ENCODE assay signal across 23 mouse cellular contexts in the genomic region with DNA sequence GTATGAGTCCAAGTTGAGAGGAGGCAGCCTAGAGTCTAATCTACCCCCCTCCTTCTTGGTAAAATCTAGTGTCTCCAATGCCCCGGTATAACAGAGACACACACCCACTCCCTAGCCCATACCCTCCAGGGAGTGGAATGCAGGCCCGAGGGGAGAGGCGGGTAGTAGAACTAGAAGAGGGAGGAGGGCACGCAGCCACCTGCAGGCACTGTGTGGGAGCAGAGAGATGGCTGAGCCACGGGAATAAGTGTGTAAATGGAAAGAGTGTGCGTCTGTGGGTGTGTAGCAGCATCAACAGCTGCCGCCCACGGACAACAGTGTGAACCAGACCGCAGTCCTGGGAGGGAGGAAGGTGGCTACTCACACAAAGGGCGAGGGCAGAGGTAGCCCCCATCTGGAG. TPM values are rescaled to one million over a fixed set of nuclear protein-coding genes. Genes with fewer than 3 reads are reported as not detected.
DNase-seq lines count a peak whose midpoint lies in the region; ATAC-seq lines count a peak whose summit lies in the region.
"Had no signal": no experiment of that assay in that cellular context is flagged by ENCODE, and none has a peak within 500 bp of the region (broad histone marks: within the 10 kb centered on the region; RNA-seq: fewer than 3 reads in every experiment).

No protein-coding gene starts in this region.

- H3K4me2 ChIP-seq in forebrain, embryonic 12.5 days, result no peak overlapping the region
- H3K4me2 ChIP-seq: heart, embryonic 15.5 days; limb, embryonic 13.5 days; midbrain, embryonic 12.5 days had no signal

- peaks cover 2% of the 10 kb centered on the region; the same call in 1 of the 2 replicates for H3K4me1 ChIP-seq in forebrain, embryonic 12.5 days
- H3K4me1 ChIP-seq in forebrain, embryonic 10.5 days, result peaks cover 19% of the 10 kb centered on the region
- H3K4me1 ChIP-seq: midbrain, embryonic 12.5 days had no signal

- WGBS in forebrain, embryonic 12.5 days, result 70% methylated on average over 10 of the region's 10 CpGs
- 72% methylated on average over 10 of the region's 10 CpGs for WGBS in forebrain, embryonic 10.5 days

- H3K9me3 ChIP-seq in forebrain, embryonic 12.5 days, result no peaks in the 10 kb centered on the region
- H3K9me3 ChIP-seq in forebrain, embryonic 10.5 days, result no peaks in the 10 kb centered on the region
- H3K9me3 ChIP-seq: heart, embryonic 15.5 days; limb, embryonic 13.5 days; midbrain, embryonic 12.5 days had no signal

- H3K36me3 ChIP-seq in forebrain, embryonic 12.5 days (replicated peaks), result no peaks in the 10 kb centered on the region
- H3K36me3 ChIP-seq in forebrain, embryonic 10.5 days (replicated peaks), result no peaks in the 10 kb centered on the region
- H3K36me3 ChIP-seq: midbrain, embryonic 12.5 days had no signal

- H3K9ac ChIP-seq in forebrain, embryonic 12.5 days, result 0 out of 2 replicates have a peak overlapping the region, but pooled peaks have one; percentile 7
- H3K9ac ChIP-seq: heart, embryonic 15.5 days; limb, embryonic 13.5 days; liver, embryonic 14.5 days; midbrain, embryonic 12.5 days had no signal

- intact Hi-C loops in left cerebral cortex, postnatal 4 days (cut with DNase I), result no loop called here

- ATAC-seq in forebrain, embryonic 12.5 days (ENCODE audit: low FRiP score), result no peak
- ATAC-seq: forebrain, embryonic 14.5 days had no signal

- H3K27me3 ChIP-seq in forebrain, embryonic 12.5 days, result peaks cover 3% of the 10 kb centered on the region; the same call in 1 of the 2 replicates
- peaks cover 20% of the 10 kb centered on the region for H3K27me3 ChIP-seq in forebrain, embryonic 10.5 days (ENCODE audit: poor library complexity, severe bottlenecking)
- H3K27me3 ChIP-seq: heart, embryonic 15.5 days had no signal

- no peak overlapping the region for H3K4me3 ChIP-seq in forebrain, embryonic 12.5 days (replicated peaks)
- no peak overlapping the region for H3K4me3 ChIP-seq in forebrain, embryonic 10.5 days
- H3K4me3 ChIP-seq: gastrocnemius, adult 2 months; heart, embryonic 15.5 days; limb, embryonic 13.5 days; midbrain, embryonic 12.5 days had no signal

- DNase-seq in forebrain, embryonic 10.5 days (ENCODE audit: extremely low spot score, low spot score), result no peak
- DNase-seq in left cerebral cortex, adult 18-20 months (ENCODE audit: low spot score in 2 of 2), result peak; percentile 55 to 73
- DNase-seq in left cerebral cortex, postnatal 4 days, result no peak
- peak; percentile 54 for DNase-seq in right cerebral cortex, postnatal 25 days
- DNase-seq in right cerebral cortex, postnatal 10 days (ENCODE audit: low spot score in 2 of 2), result no peak
- DNase-seq in embryo, embryonic 9.5 days (ENCODE audit: extremely low spot score), result no peak
- DNase-seq: adrenal gland, postnatal 25 days; gastrocnemius, adult 2 months; kidney, adult 2 months; kidney, postnatal 14 days; lung, postnatal 4 days; retina, postnatal 1 day; thymus, postnatal 4 days had no signal

- no peak overlapping the region for H3K27ac ChIP-seq in forebrain, embryonic 12.5 days
- no peak overlapping the region for H3K27ac ChIP-seq in forebrain, embryonic 10.5 days
- H3K27ac ChIP-seq: gastrocnemius, adult 2 months; heart, embryonic 15.5 days; limb, embryonic 13.5 days; liver, embryonic 14.5 days; midbrain, embryonic 12.5 days; stomach, postnatal 0 days had no signal

RNA-seq across cellular contexts. Expression of a gene that starts 6.3 kb away (rescaled TPM):
- 17.3 and 19.4 TPM in 2 replicates for polyA plus RNA-seq in forebrain, embryonic 12.5 days (2016; fragmentation: Nextera tagmentation; extraction: Ambion mirVana)
- 12.1 and 12.5 TPM in 2 replicates for polyA plus RNA-seq in forebrain, embryonic 10.5 days (2016; fragmentation: Nextera tagmentation; extraction: Ambion mirVana)
- total RNA-seq in left cerebral cortex, adult 18-20 months (2021), result 100 to 1,000 TPM; 116 to 128 TPM
- total RNA-seq in left cerebral cortex, postnatal 4 days (2021), result 10 to 100 TPM; 21.4 to 22.2 TPM

RNA-seq across cellular contexts. Expression of a gene that starts 25.2 kb away (rescaled TPM):
- polyA plus RNA-seq in forebrain, embryonic 12.5 days (2016; fragmentation: Nextera tagmentation; extraction: Ambion mirVana), result 80.5 and 86.7 TPM in 2 replicates
- polyA plus RNA-seq in forebrain, embryonic 10.5 days (2016; fragmentation: Nextera tagmentation; extraction: Ambion mirVana), result 35.8 and 36.7 TPM in 2 replicates
- 10 to 100 TPM; 25.8 to 33.7 TPM for total RNA-seq in left cerebral cortex, adult 18-20 months (2021)
- 100 to 1,000 TPM; 173 to 176 TPM for total RNA-seq in left cerebral cortex, postnatal 4 days (2021)

RNA-seq across cellular contexts. Expression of a gene that starts 41.7 kb away (rescaled TPM):
- 3.8 and 5.2 TPM in 2 replicates for polyA plus RNA-seq in forebrain, embryonic 12.5 days (2016; fragmentation: Nextera tagmentation; extraction: Ambion mirVana)
- 5.5 and 6.5 TPM in 2 replicates for polyA plus RNA-seq in forebrain, embryonic 10.5 days (2016; fragmentation: Nextera tagmentation; extraction: Ambion mirVana)
- 10 to 100 TPM; 17.2 to 19.3 TPM for total RNA-seq in left cerebral cortex, adult 18-20 months (2021)
- total RNA-seq in left cerebral cortex, postnatal 4 days (2021), result 10 to 100 TPM; 20.3 to 20.5 TPM
- total RNA-seq: granulocyte monocyte progenitor cell, adult 5-6 weeks had no signal

RNA-seq across cellular contexts. Expression of a gene that starts 44.1 kb away (rescaled TPM):
- polyA plus RNA-seq in forebrain, embryonic 12.5 days (2016; fragmentation: Nextera tagmentation; extraction: Ambion mirVana), result 16.6 and 17.7 TPM in 2 replicates
- polyA plus RNA-seq in forebrain, embryonic 10.5 days (2016; fragmentation: Nextera tagmentation; extraction: Ambion mirVana), result 8.7 and 10.7 TPM in 2 replicates
- total RNA-seq in left cerebral cortex, adult 18-20 months (2021), result 100 to 1,000 TPM; 737 to 747 TPM
- 100 to 1,000 TPM; 273 to 276 TPM for total RNA-seq in left cerebral cortex, postnatal 4 days (2021)

RNA-seq across cellular contexts. Expression of a gene that starts 58.8 kb away (rescaled TPM):
- not detected in 2 replicates for polyA plus RNA-seq in forebrain, embryonic 12.5 days (2016; fragmentation: Nextera tagmentation; extraction: Ambion mirVana)
- polyA plus RNA-seq in forebrain, embryonic 10.5 days (2016; fragmentation: Nextera tagmentation; extraction: Ambion mirVana), result not detected in 2 replicates
- total RNA-seq in left cerebral cortex, adult 18-20 months (2021), result not detected
- total RNA-seq in left cerebral cortex, postnatal 4 days (2021), result not detected
- total RNA-seq: adrenal gland, postnatal 25 days; granulocyte monocyte progenitor cell, adult 5-6 weeks; hematopoietic stem cell, adult 5-6 weeks; neutrophil, adult 5-6 weeks had no signal
- polyA plus RNA-seq: forebrain, embryonic 14.5 days; liver, embryonic 14.5 days; midbrain, embryonic 12.5 days had no signal

Comparison
In these comparisons a context has a peak if more than half of its experiments do, and no peak if none do; other contexts are left out.
1. DNase-seq: peak in left cerebral cortex, adult 18-20 months (2 of 2) and right cerebral cortex, postnatal 25 days (single experiment); none in forebrain, embryonic 10.5 days (single experiment), left cerebral cortex, postnatal 4 days (single experiment), right cerebral cortex, postnatal 10 days (0 of 2) and embryo, embryonic 9.5 days (single experiment).
2. RNA of a gene that starts 6.3 kb away (total RNA-seq): 116 to 128 TPM in left cerebral cortex, adult 18-20 months; 21.4 to 22.2 TPM in left cerebral cortex, postnatal 4 days; every median in the first group is over 4 times any median in the second.
3. RNA of a gene that starts 25.2 kb away (total RNA-seq): 173 to 176 TPM in left cerebral cortex, postnatal 4 days; 25.8 to 33.7 TPM in left cerebral cortex, adult 18-20 months; every median in the first group is over 4 times any median in the second.